Mouse (Mus musculus) heart, embryonic 12.5 days (tissue): ENCODE results near the gene Gpld1. TPM values are rescaled to one million over a fixed set of nuclear protein-coding genes. Genes with fewer than 3 reads are reported as not detected.
A peak's percentile ranks its signal among the peaks of the same experiment; 100 is the strongest.

Experiments
- ATAC-seq: fragments of 200-750 bp; cut with Nextera tagmentation; 2 replicates; pipeline ENCODE4 v1.8.0; 2017; ENCODE audit warnings: moderate TSS enrichment, moderate library complexity; ENCODE audit not compliant: insufficient number of reproducible peaks, low FRiP score
- H3K27ac ChIP-seq: fragments of 300-500 bp; sonication (generic); 2 replicates; pipeline ENCODE4 v1.5.1; 2016; ENCODE audit warnings: mild to moderate bottlenecking, moderate library complexity; ENCODE audit not compliant: poor library complexity, severe bottlenecking
- H3K27me3 ChIP-seq: fragments of 300-500 bp; sonication (generic); replicated peaks from 2 replicates; pipeline ENCODE4 v1.6.1; 2016; ENCODE audit warnings: mild to moderate bottlenecking, moderate library complexity
- H3K36me3 ChIP-seq: fragments of 300-500 bp; sonication (generic); 2 replicates; pipeline ENCODE4 v1.6.1; 2016; ENCODE audit warnings: mild to moderate bottlenecking, moderate library complexity
- H3K4me1 ChIP-seq: fragments of 300-500 bp; sonication (generic); replicated peaks from 2 replicates; pipeline ENCODE4 v1.6.1; 2016; ENCODE audit warnings: mild to moderate bottlenecking
- H3K4me2 ChIP-seq: fragments of 300-500 bp; sonication (generic); 2 replicates; pipeline ENCODE4 v1.6.1; 2016; ENCODE audit warnings: mild to moderate bottlenecking, moderate library complexity
- H3K4me3 ChIP-seq: fragments of 300-500 bp; sonication (generic); 2 replicates; pipeline ENCODE4 v1.5.1; 2016; ENCODE audit warnings: mild to moderate bottlenecking
- H3K9ac ChIP-seq: fragments of 300-500 bp; sonication (generic); 2 replicates; pipeline ENCODE4 v1.6.1; 2016; ENCODE audit warnings: mild to moderate bottlenecking, moderate library complexity
- H3K9me3 ChIP-seq: fragments of 300-500 bp; sonication (generic); replicated peaks from 2 replicates; pipeline ENCODE4 v1.6.1; 2016; ENCODE audit warnings: mild to moderate bottlenecking, moderate library complexity
- WGBS: fragments of 180-500 bp; shearing (Covaris S2); methylation state at CpG from one replicate; pipeline ENCODE4 v1.1.7; 2016; 5-methylcytosine and 5-hydroxymethylcytosine counted together
- polyA plus RNA-seq: library from polyadenylated mRNA; unstranded; fragments of >200 nt; fragmentation: Nextera tagmentation; extraction: Ambion mirVana; gene quantifications from 2 replicates; pipeline ENCODE4 v1.2.1, GENCODE M21; 2016

The Gpld1 gene
- polyA plus RNA-seq, 1 experiment from 2014 or later: 0.15 TPM

- Histone ChIP-seq H3K9me3 (no peaks in the 10 kb centered on the region), H3K36me3 (peaks cover 11% of the 10 kb centered on the region; the same call in 1 of the 2 replicates), H3K4me1 (peaks cover 18% of the 10 kb centered on the region), H3K27me3 (no peaks in the 10 kb centered on the region), H3K4me2 (peak overlapping the region; percentile 75), H3K4me3 (peak overlapping the region; percentile 77), H3K27ac (peak overlapping the region; percentile 65), H3K9ac (peak overlapping the region; percentile 90)
- WGBS: 48% methylated on average over 4 of the region's 4 CpGs
- no peak for ATAC-seq
These were observed 77.6 kb downstream of the Gpld1 start for GRCm38 (mm10) chr13:25020540-25020892.

- no peaks in the 10 kb centered on the region for H3K9me3 ChIP-seq
- H3K4me2 ChIP-seq: no peak overlapping the region
- H3K4me1 ChIP-seq: peaks cover 16% of the 10 kb centered on the region
- ATAC-seq: no peak
- H3K4me3 ChIP-seq: no peak overlapping the region
- no peak overlapping the region for H3K9ac ChIP-seq
- H3K27ac ChIP-seq: no peak overlapping the region
- WGBS: 67% methylated on average over 4 of the region's 4 CpGs
- H3K36me3 ChIP-seq: peaks cover 6% of the 10 kb centered on the region; the same call in 1 of the 2 replicates
- H3K27me3 ChIP-seq: no peaks in the 10 kb centered on the region
These were observed 79.4 kb downstream of the Gpld1 start for GRCm38 (mm10) chr13:25022386-25022785.

- Histone ChIP-seq H3K4me2 (no peak overlapping the region), H3K27me3 (no peaks in the 10 kb centered on the region), H3K4me3 (no peak overlapping the region), H3K9me3 (no peaks in the 10 kb centered on the region), H3K9ac (no peak overlapping the region), H3K36me3 (peaks cover 3% of the 10 kb centered on the region; the same call in 1 of the 2 replicates), H3K27ac (no peak overlapping the region), H3K4me1 (peaks cover 16% of the 10 kb centered on the region)
- no peak for ATAC-seq
- 68% methylated on average over 3 of the region's 3 CpGs for WGBS
These were observed 80.2 kb downstream of the Gpld1 start for GRCm38 (mm10) chr13:25023129-25023528.

GRCm38 (mm10) chr13:25024655-25025054, 81.7 kb downstream of the Gpld1 start:
- Histone ChIP-seq H3K4me2 (no peak overlapping the region), H3K4me1 (0 out of 2 replicates have a peak, but pooled peaks cover 3% of the 10 kb centered on the region), H3K9me3 (no peaks in the 10 kb centered on the region), H3K27me3 (no peaks in the 10 kb centered on the region), H3K27ac (no peak overlapping the region), H3K9ac (no peak overlapping the region), H3K36me3 (no peaks in the 10 kb centered on the region), H3K4me3 (no peak overlapping the region)
- 24% methylated on average over 2 of the region's 2 CpGs for WGBS
- ATAC-seq: no peak

GRCm38 (mm10) chr13:25026409-25027113, 83.6 kb downstream of the Gpld1 start:
- no peak overlapping the region for H3K9ac ChIP-seq
- H3K36me3 ChIP-seq: no peaks in the 10 kb centered on the region
- no peak for ATAC-seq
- H3K27ac ChIP-seq: no peak overlapping the region
- WGBS: 88% methylated on average over 6 of the region's 6 CpGs
- no peaks in the 10 kb centered on the region for H3K9me3 ChIP-seq
- H3K4me2 ChIP-seq: no peak overlapping the region
- H3K4me1 ChIP-seq: no peaks in the 10 kb centered on the region
- H3K27me3 ChIP-seq: no peaks in the 10 kb centered on the region
- no peak overlapping the region for H3K4me3 ChIP-seq

GRCm38 (mm10) chr13:25027114-25027425, 84.1 kb downstream of the Gpld1 start:
- no peak overlapping the region for H3K9ac ChIP-seq
- WGBS: 76% methylated on average over 3 of the region's 3 CpGs
- H3K9me3 ChIP-seq: no peaks in the 10 kb centered on the region
- H3K36me3 ChIP-seq: no peaks in the 10 kb centered on the region
- ATAC-seq: no peak
- H3K4me3 ChIP-seq: no peak overlapping the region
- no peaks in the 10 kb centered on the region for H3K4me1 ChIP-seq
- H3K4me2 ChIP-seq: no peak overlapping the region
- H3K27me3 ChIP-seq: no peaks in the 10 kb centered on the region
- no peak overlapping the region for H3K27ac ChIP-seq

GRCm38 (mm10) chr13:25039488-25039887, 96.5 kb downstream of the Gpld1 start:
- Histone ChIP-seq H3K9me3 (no peaks in the 10 kb centered on the region), H3K4me2 (no peak overlapping the region), H3K4me3 (no peak overlapping the region), H3K9ac (no peak overlapping the region), H3K27me3 (no peaks in the 10 kb centered on the region), H3K36me3 (no peaks in the 10 kb centered on the region), H3K4me1 (0 out of 2 replicates have a peak, but pooled peaks cover 2% of the 10 kb centered on the region), H3K27ac (no peak overlapping the region)
- ATAC-seq: no peak
- WGBS: 70% methylated on average over 2 of the region's 2 CpGs

Other genes with a start within 250 kb of the Gpld1 start
- not detected in 2 replicates for gene Armh2, start 201.9 kb upstream of the Gpld1 start, polyA plus RNA-seq
- 111 and 114 TPM in 2 replicates for gene Gmnn, start 181.2 kb upstream of the Gpld1 start, polyA plus RNA-seq
- 9.4 and 12.6 TPM in 2 replicates for gene BC005537, start 141.5 kb upstream of the Gpld1 start, polyA plus RNA-seq
- gene Acot13, start 111.6 kb upstream of the Gpld1 start, polyA plus RNA-seq: 187 and 195 TPM in 2 replicates
- 38.5 and 38.9 TPM in 2 replicates for gene Tdp2, start 111.5 kb upstream of the Gpld1 start, polyA plus RNA-seq
- 0.28 TPM in 1 of 2 replicates, not detected in the other for gene D130043K22Rik, start 98.0 kb upstream of the Gpld1 start, polyA plus RNA-seq
- 13.3 and 13.8 TPM in 2 replicates for gene Aldh5a1, start 5.5 kb upstream of the Gpld1 start, polyA plus RNA-seq
- 27.6 and 28.7 TPM in 2 replicates for gene Mrs2, start 77.2 kb downstream of the Gpld1 start, polyA plus RNA-seq
- gene Dcdc2a, start 112.9 kb downstream of the Gpld1 start, polyA plus RNA-seq: 1.0 and 1.4 TPM in 2 replicates